Mouse (Mus musculus) limb, embryonic 15.5 days (tissue): ENCODE measurements around the gene Ficd. TPM values are rescaled to one million over a fixed set of nuclear protein-coding genes. Genes with fewer than 3 reads are reported as not detected.
A peak's percentile ranks its signal among the peaks of the same experiment; 100 is the strongest.

Source experiments
- ATAC-seq: fragments of 200-750 bp; cut with Nextera tagmentation; 2 replicates; pipeline ENCODE4 v1.8.0; 2017; ENCODE audit warnings: low read depth, moderate TSS enrichment; ENCODE audit not compliant: insufficient number of reproducible peaks, low FRiP score, low TSS enrichment
- H3K27ac ChIP-seq: fragments of 300-500 bp; sonication (generic); 2 replicates; pipeline ENCODE4 v1.5.1; 2015; ENCODE audit warnings: moderate library complexity, mild to moderate bottlenecking, inconsistent platforms
- H3K27me3 ChIP-seq: fragments of 300-500 bp; sonication (generic); 2 replicates; pipeline ENCODE4 v1.6.1; 2015; ENCODE audit warnings: inconsistent platforms
- H3K36me3 ChIP-seq: fragments of 300-500 bp; sonication (generic); 2 replicates; pipeline ENCODE4 v1.6.1; 2015; ENCODE audit warnings: inconsistent platforms
- H3K4me1 ChIP-seq: fragments of 300-500 bp; sonication (generic); 2 replicates; pipeline ENCODE4 v1.6.1; 2015; ENCODE audit warnings: inconsistent platforms
- H3K4me2 ChIP-seq: fragments of 300-500 bp; sonication (generic); 2 replicates; pipeline ENCODE4 v1.6.1; 2015; ENCODE audit warnings: mild to moderate bottlenecking, inconsistent platforms
- H3K4me3 ChIP-seq: fragments of 300-500 bp; sonication (generic); 2 replicates; pipeline ENCODE4 v1.5.1; 2015; ENCODE audit warnings: mild to moderate bottlenecking, inconsistent platforms
- H3K9ac ChIP-seq: fragments of 300-500 bp; sonication (generic); 2 replicates; pipeline ENCODE4 v1.6.1; 2015; ENCODE audit warnings: inconsistent platforms
- H3K9me3 ChIP-seq: fragments of 300-500 bp; sonication (generic); 2 replicates; pipeline ENCODE4 v1.6.1; 2016; ENCODE audit warnings: inconsistent platforms
- WGBS: fragments of 180-500 bp; shearing (Covaris S2); methylation state at CpG from one replicate; pipeline ENCODE4 v1.1.7; 2015; 5-methylcytosine and 5-hydroxymethylcytosine counted together
- polyA plus RNA-seq: library from polyadenylated mRNA; unstranded; fragments of >200 nt; fragmentation: Nextera tagmentation; extraction: Ambion mirVana; gene quantifications from 2 replicates; pipeline ENCODE4 v1.2.1, GENCODE M21; 2015

The Ficd gene
- 9.0 and 9.3 TPM in 2 replicates for polyA plus RNA-seq

DNA sequence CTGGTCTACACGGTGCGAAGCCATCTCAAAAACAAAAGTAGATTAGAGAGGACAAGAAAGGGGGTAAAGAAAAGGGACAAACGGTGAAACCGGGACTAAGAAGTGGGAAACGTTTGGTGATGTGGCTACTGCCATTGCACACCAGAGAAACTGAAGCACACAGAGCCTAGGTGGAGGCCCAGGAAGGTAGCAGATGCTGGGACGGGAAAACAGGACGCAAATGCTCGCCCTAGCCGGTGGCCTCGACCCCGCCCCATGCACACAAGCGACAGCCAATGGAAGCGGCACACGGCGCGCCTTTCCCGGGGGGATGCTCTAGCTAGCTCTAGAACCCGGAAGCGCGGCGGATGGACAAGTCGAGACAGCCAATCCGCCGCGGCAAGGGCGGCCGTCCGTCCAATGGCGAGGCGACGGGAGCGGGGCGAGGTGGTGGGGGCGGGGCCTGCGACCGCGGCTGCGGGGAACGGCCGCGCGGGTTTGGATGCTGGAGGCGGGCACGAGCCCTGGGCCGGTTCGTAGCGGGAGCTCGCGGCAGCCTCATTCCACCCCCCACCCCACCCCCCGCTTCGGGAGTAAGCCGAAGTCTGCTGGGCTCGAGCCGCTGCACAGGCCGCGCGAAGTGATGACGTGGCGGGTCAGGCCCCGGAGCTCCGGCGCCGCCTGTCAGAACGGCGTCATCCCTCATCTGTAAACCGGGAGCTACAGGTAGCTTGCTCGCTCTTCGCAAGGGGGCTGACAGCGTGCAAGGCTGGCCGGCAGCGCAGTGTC lies at the start of gene Ficd:
Gene Ficd, plus strand, starts transcription at position 459 of the 768 bp plus-strand sequence.
- Histone ChIP-seq H3K4me1 (peaks cover 15% of the 10 kb centered on the region), H3K4me3 (peak within 1 kb of the TSS; percentile 76), H3K27me3 (no peaks in the 10 kb centered on the region), H3K27ac (peak within 1 kb of the TSS; percentile 95), H3K9ac (peak within 1 kb of the TSS; percentile 65), H3K4me2 (peak within 1 kb of the TSS; percentile 87), H3K9me3 (no peaks in the 10 kb centered on the region), H3K36me3 (peaks cover 31% of the 10 kb centered on the region)
- peak; percentile 91 for ATAC-seq
- WGBS = 1% methylated on average over 64 of the region's 71 CpGs

GRCm38 (mm10) chr5:113687514-113687913 lies 48.1 kb upstream of the Ficd start:
- Histone ChIP-seq H3K4me1 (peaks cover 7% of the 10 kb centered on the region; the same call in 1 of the 2 replicates), H3K4me2 (no peak overlapping the region), H3K4me3 (no peak overlapping the region), H3K9me3 (no peaks in the 10 kb centered on the region), H3K9ac (no peak overlapping the region), H3K36me3 (no peaks in the 10 kb centered on the region), H3K27ac (no peak overlapping the region), H3K27me3 (no peaks in the 10 kb centered on the region)
- ATAC-seq = no peak
- 86% methylated on average over 5 of the region's 5 CpGs for WGBS

- Histone ChIP-seq H3K36me3 (no peaks in the 10 kb centered on the region), H3K27me3 (no peaks in the 10 kb centered on the region), H3K9me3 (no peaks in the 10 kb centered on the region), H3K4me1 (peaks cover 22% of the 10 kb centered on the region), H3K4me2 (no peak overlapping the region), H3K27ac (no peak overlapping the region), H3K4me3 (no peak overlapping the region), H3K9ac (no peak overlapping the region)
- ATAC-seq = no peak
- WGBS = 79% methylated on average over 15 of the region's 15 CpGs
These were observed 45.5 kb upstream of the Ficd start for GRCm38 (mm10) chr5:113690069-113690548.

- H3K9me3 ChIP-seq = no peaks in the 10 kb centered on the region
- no peak overlapping the region for H3K27ac ChIP-seq
- peaks cover 23% of the 10 kb centered on the region for H3K4me1 ChIP-seq
- H3K4me2 ChIP-seq = no peak overlapping the region
- ATAC-seq = no peak
- no peaks in the 10 kb centered on the region for H3K36me3 ChIP-seq
- H3K27me3 ChIP-seq = no peaks in the 10 kb centered on the region
- no peak overlapping the region for H3K9ac ChIP-seq
- no peak overlapping the region for H3K4me3 ChIP-seq
- WGBS = 93% methylated on average over 2 of the region's 2 CpGs
These were observed 44.7 kb upstream of the Ficd start for GRCm38 (mm10) chr5:113690866-113691265.

DNA sequence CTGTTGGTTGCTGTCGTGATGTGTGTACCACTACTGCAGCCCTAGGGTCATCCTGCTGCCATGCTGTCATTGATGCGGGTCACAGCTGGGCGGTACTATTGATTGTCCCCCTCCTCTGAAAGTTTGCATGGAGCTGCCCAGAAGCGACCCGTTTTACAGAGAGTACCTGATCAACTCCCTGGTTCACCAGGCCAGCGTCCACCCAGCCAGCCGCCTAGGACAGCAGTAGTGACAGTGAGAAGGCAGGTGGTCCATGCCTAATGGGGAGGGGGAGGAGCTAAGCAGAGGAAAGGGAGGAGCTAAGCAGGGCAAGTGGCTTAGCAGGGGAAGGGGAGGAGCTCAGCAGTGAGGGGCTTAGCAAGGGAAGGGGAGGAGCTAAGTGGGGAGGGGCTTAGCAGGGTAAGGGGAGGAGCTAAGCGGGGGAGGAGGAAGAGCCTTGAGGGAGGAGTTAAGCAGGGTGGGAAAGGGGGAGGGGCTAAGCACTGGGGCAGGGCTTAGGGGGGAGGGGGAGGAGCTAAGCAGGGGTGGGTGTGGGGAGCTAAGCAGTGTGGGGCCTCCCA lies 42.3 kb upstream of the Ficd start:
- H3K9me3 ChIP-seq = no peaks in the 10 kb centered on the region
- 85% methylated on average over 8 of the region's 8 CpGs for WGBS
- peaks cover 23% of the 10 kb centered on the region for H3K4me1 ChIP-seq
- H3K4me2 ChIP-seq = no peak overlapping the region
- no peaks in the 10 kb centered on the region for H3K27me3 ChIP-seq
- no peak for ATAC-seq
- H3K36me3 ChIP-seq = no peaks in the 10 kb centered on the region
- no peak overlapping the region for H3K27ac ChIP-seq
- H3K4me3 ChIP-seq = no peak overlapping the region
- no peak overlapping the region for H3K9ac ChIP-seq

DNA sequence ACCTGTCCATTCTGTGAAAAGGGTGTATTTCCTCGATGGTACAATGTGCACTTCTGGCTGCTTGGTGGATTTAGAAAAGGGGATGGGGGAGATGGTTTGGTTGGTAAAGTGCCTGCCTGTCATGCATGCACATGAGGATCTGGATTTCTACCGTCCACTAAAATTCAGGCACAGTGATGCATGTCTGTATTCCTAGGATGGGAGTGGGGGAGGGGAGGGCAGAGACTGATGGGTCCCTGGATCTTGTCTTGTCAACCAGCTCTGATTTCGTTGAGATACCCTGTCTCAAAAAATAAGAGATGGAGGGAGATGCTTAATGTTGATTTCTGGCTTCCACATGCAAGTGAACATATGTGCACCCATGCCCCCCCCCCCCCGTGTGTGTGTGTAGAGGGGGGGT lies 41.6 kb upstream of the Ficd start:
- Histone ChIP-seq H3K4me2 (peak overlapping the region; percentile 8; the same call in 1 of the 2 replicates), H3K27ac (peak overlapping the region; percentile 85), H3K9me3 (no peaks in the 10 kb centered on the region), H3K9ac (no peak overlapping the region), H3K27me3 (no peaks in the 10 kb centered on the region), H3K4me3 (no peak overlapping the region), H3K4me1 (peaks cover 23% of the 10 kb centered on the region), H3K36me3 (no peaks in the 10 kb centered on the region)
- WGBS = 27% methylated on average over 4 of the region's 4 CpGs
- ATAC-seq = no peak

DNA sequence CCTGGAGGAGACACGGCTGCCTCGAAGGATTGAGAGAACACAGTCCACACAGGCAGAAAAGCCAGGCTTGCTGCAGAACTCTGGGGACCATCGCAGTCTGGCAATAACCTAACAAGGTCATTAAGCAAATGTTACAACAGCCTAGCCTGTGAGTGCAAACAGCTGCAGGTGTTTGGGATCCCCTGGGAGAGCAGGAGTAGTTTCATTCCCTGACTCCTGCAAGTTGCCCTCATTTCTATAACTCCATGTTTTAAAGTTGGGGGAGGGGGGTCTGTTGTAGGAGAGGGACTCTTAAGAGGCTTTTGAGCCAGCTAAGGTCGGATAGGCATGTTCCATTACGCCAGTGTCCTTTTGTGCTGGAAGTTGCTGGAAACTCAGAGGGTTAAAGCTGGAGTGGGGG lies 41.2 kb upstream of the Ficd start:
- H3K4me2 ChIP-seq = peak overlapping the region; percentile 8
- no peak overlapping the region for H3K4me3 ChIP-seq
- WGBS = 6% methylated on average over 5 of the region's 5 CpGs
- H3K27ac ChIP-seq = peak overlapping the region; percentile 85
- no peaks in the 10 kb centered on the region for H3K9me3 ChIP-seq
- H3K36me3 ChIP-seq = no peaks in the 10 kb centered on the region
- no peak overlapping the region for H3K9ac ChIP-seq
- H3K27me3 ChIP-seq = no peaks in the 10 kb centered on the region
- H3K4me1 ChIP-seq = peaks cover 23% of the 10 kb centered on the region
- ATAC-seq = peak; percentile 68; the same call in 1 of the 2 replicates

- H3K27me3 ChIP-seq = no peaks in the 10 kb centered on the region
- no peak for ATAC-seq
- WGBS = 78% methylated on average over 19 of the region's 19 CpGs
These were observed 35.1 kb upstream of the Ficd start for GRCm38 (mm10) chr5:113700388-113701023.

GRCm38 (mm10) chr5:113703803-113704585 lies 31.6 kb upstream of the Ficd start:
- H3K36me3 ChIP-seq = no peaks in the 10 kb centered on the region
- no peaks in the 10 kb centered on the region for H3K9me3 ChIP-seq
- no peak for ATAC-seq
- H3K4me3 ChIP-seq = no peak overlapping the region
- H3K9ac ChIP-seq = no peak overlapping the region
- H3K4me1 ChIP-seq = peaks cover 12% of the 10 kb centered on the region; the same call in 1 of the 2 replicates
- no peak overlapping the region; the same call in 1 of the 2 replicates for H3K27ac ChIP-seq
- WGBS = 39% methylated on average over 21 of the region's 21 CpGs
- H3K27me3 ChIP-seq = no peaks in the 10 kb centered on the region
- H3K4me2 ChIP-seq = no peak overlapping the region

More at GRCm38 (mm10) chr5:113700388-113701023, 35.1 kb upstream of the Ficd start:
- Histone ChIP-seq H3K4me2 (no peak overlapping the region), H3K4me3 (no peak overlapping the region), H3K9ac (no peak overlapping the region), H3K36me3 (no peaks in the 10 kb centered on the region), H3K27ac (no peak overlapping the region), H3K4me1 (peaks cover 14% of the 10 kb centered on the region), H3K9me3 (no peaks in the 10 kb centered on the region)

DNA sequence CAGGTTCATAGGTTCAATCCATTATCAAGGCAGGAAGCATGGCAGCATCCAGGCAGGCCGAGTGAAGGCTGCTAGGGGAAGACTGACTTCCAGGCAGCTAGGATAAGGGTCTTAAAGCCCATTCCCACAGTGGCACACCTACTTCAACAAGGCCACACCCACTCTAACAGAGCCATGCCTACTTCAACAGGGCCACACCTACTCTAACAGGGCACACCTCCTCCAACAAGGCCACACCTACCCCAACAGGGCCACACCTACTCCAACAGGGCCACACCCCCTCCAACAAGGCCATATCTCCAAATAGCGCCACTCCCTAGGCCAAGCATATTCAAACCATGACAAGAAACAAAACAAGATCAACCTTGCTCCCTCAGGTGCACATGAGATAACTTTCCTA lies 22.7 kb upstream of the Ficd start:
- no peak for ATAC-seq
- 78% methylated on average over 2 of the region's 2 CpGs for WGBS

DNA sequence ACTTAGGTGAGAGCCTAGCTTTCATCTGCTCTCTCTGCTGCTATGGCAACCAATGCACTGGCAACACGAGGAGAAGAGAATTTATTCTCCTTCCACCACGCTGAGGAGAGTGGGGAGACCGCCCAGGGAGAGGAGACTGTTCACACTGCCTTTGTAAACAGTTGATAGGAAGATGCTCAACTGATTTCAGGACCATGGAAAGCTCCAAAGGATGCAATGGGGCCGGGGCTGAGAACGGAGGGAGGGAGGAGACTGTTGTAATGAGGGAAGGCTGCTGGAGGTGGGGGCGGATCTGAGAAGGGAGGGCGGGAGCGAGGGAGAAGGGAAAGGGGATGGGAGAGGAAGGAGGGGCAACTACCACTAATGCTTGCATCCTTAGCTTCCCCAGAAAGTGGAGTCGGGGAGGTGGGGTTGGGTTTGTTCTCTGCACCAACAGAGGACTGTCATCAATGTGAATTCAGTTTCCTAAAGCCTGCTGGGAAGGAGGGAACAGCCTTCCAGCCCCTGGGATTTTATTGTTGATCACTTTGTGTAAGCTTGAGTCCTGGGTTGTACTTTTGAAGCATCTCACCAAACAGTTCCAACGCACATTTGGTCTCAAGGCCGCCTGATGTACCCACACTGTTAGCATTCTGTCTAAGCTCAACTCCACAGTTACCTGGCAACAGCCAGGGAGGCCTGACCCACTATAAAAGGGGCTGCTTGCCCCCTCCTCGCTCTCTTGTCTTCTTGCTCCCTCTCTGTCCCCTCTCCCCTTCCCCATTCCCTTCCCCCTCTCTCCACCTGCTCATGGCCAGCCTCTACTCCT lies 18.8 kb upstream of the Ficd start:
- no peak for ATAC-seq
- Histone ChIP-seq H3K4me3 (no peak overlapping the region), H3K9me3 (no peaks in the 10 kb centered on the region), H3K4me2 (no peak overlapping the region), H3K9ac (no peak overlapping the region), H3K27ac (no peak overlapping the region), H3K36me3 (no peaks in the 10 kb centered on the region), H3K27me3 (no peaks in the 10 kb centered on the region), H3K4me1 (0 out of 2 replicates have a peak, but pooled peaks cover 2% of the 10 kb centered on the region)
- WGBS = 13% methylated on average over 10 of the region's 12 CpGs

More for the DNA sequence above, 22.7 kb upstream of the Ficd start:
- no peak overlapping the region for H3K9ac ChIP-seq
- H3K36me3 ChIP-seq = no peaks in the 10 kb centered on the region
- 0 out of 2 replicates have a peak, but pooled peaks cover 2% of the 10 kb centered on the region for H3K4me1 ChIP-seq
- H3K27ac ChIP-seq = no peak overlapping the region
- H3K4me3 ChIP-seq = no peak overlapping the region
- no peaks in the 10 kb centered on the region for H3K27me3 ChIP-seq
- H3K4me2 ChIP-seq = no peak overlapping the region
- H3K9me3 ChIP-seq = no peaks in the 10 kb centered on the region
